Mouse (Mus musculus) cortical plate, adult 2 months (tissue): ENCODE data around the gene Fut11. TPM values are rescaled to one million over a fixed set of nuclear protein-coding genes. Genes with fewer than 3 reads are reported as not detected.

Experiments used
- H3K27ac ChIP-seq: fragments of 200-500 bp; 2 replicates; pipeline ENCODE4 v1.5.1; 2012; ENCODE audit warnings: low read length, control low read depth, inconsistent platforms; ENCODE audit not compliant: insufficient read depth
- H3K4me1 ChIP-seq: fragments of 200-500 bp; 2 replicates; pipeline ENCODE4 v1.6.1; 2011; ENCODE audit warnings: low read length; ENCODE audit not compliant: control insufficient read depth, insufficient read depth
- H3K4me3 ChIP-seq: fragments of 200-500 bp; 2 replicates; pipeline ENCODE4 v1.5.1; 2011; ENCODE audit warnings: mild to moderate bottlenecking, low read length, control low read depth; ENCODE audit not compliant: insufficient read depth
- CTCF ChIP-seq: fragments of 200-500 bp; IDR thresholded peaks from 2 replicates; pipeline ENCODE4 v1.5.1; 2011; ENCODE audit warnings: mild to moderate bottlenecking, control low read depth, low read length; ENCODE audit not compliant: insufficient read depth; ENCODE audit errors: extremely low read depth
- POLR2A ChIP-seq: fragments of 200-500 bp; IDR thresholded peaks from 2 replicates; pipeline ENCODE4 v1.6.1; 2011; ENCODE audit warnings: mild to moderate bottlenecking, low read length, control low read depth; ENCODE audit not compliant: insufficient read depth; ENCODE audit errors: extremely low read depth
- polyA plus RNA-seq: library from polyadenylated mRNA; depleted of rRNA; stranded (reverse); fragments of >200 nt; gene quantifications from 2 replicates; pipeline ENCODE4 v1.2.3, GENCODE M21; 2012

Gene Fut11
- polyA plus RNA-seq, 1 experiment: 14.9 TPM

DNA sequence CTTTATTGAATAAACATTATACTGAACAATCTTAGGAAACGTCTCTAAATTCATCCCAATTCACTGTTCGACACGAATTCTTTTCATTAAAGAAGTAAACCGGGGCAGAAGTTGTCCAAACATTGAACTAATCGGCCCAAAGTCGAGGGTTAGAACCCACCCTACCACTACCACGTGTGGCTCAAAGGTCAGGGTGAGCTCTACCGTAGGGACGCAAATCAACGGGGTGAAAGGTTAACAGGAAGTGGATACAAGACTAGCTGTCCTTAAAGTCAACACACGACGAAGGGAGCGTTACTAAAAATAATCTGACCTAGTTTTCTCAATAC is 21.1 kb upstream of the Fut11 start:
- Histone ChIP-seq H3K27ac (no peak overlapping the region), H3K4me1 (no peaks in the 10 kb centered on the region)
- no peak for TF ChIP-seq POLR2A
- TF ChIP-seq CTCF: no peak

DNA sequence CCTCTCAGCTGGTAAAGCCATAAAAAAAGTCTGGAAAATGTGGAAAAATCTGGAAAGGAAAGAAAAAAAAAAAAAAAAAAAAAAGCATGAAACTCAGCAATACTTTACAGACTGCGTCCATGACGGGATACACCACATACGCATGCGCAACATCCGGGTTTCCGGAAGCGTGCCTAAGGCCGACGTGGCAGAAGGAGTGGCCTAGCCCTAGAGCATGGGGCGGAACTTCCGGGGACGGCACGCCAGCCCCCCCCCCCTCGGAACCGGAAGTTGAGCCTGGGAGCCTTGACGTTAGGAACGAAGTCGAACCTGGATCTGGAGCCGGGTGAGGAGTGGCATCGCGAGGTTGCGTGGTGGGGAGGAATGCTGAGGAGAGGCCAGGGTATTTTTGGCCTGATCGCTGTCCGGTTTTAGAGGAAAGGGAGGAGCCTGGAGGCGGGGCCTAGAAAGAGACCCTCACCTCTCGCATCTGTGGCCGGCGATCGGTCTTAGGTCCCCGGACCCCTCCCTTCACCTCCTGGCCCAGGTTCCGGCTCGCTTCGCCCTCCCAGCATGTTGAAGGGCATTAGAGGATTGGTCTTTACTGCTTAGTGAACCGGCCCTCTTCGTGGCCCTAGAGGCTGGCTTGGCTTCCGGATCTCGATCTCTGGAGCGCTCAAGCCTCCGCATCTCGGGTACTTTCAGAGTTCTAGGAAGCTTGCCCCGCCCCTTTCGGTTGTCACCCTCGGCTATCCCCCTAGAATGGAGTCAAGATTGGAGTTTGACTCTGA is 20.5 kb upstream of the Fut11 start, which contains the start of gene Sec24c:
Sec24c (plus strand) TSS at position 245 of the 770 bp plus-strand sequence.
- peak within 1 kb of the TSS; percentile 7; the same call in 1 of the 2 replicates for H3K27ac ChIP-seq
- peak within 1 kb of the TSS; percentile 62 for H3K4me3 ChIP-seq
- no peaks in the 10 kb centered on the region for H3K4me1 ChIP-seq
- TF ChIP-seq CTCF (no peak), POLR2A (peak; percentile 81; the same call in 1 of the 2 replicates)

More for the DNA sequence above, 21.1 kb upstream of the Fut11 start:
- peak overlapping the region; percentile 62 for H3K4me3 ChIP-seq

DNA sequence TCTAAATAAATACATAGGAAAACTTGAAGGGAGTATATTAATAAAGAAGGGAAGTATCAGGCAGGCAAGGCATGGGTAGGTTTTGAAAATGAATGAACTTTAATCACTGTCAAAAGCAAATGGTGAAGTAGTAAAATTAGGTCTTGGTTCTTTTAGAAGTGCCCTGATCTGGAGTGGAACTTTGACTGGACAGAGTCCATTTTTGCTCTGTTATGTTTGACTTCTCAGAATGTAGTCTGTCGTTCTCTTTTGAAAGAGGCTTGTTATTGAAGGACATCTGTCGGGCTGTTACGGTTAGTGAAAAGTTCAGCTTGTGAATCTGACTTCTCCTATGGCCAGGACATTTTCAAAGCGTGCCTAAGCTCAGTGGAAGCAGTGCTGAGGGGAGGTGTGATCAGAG is 16.9 kb upstream of the Fut11 start:
- TF ChIP-seq POLR2A (no peak), CTCF (no peak)
- no peaks in the 10 kb centered on the region for H3K4me1 ChIP-seq
- H3K27ac ChIP-seq: no peak overlapping the region

DNA sequence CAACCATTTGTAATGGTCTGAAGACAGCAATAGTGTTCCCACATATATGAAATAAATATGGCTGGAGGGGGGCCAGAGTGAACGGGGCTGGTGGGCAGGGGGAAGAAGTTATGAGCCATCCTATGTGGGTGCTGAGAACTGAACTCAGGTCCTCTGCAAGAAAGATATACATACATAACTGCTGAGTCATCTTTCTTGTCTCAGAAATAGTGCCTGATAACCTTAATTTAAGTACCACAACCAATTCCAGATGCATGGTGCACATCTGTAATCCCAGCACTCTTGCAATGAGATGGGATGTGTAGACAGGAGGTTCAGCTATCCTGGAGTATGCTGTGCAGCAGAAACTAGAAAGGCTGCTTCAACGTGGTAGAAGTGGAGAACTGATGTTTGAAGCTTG is 13.0 kb upstream of the Fut11 start:
- no peak for TF ChIP-seq POLR2A
- no peak for TF ChIP-seq CTCF
- Histone ChIP-seq H3K27ac (no peak overlapping the region), H3K4me1 (no peaks in the 10 kb centered on the region; the same call in 1 of the 2 replicates), H3K4me3 (no peak overlapping the region)

More for the DNA sequence above, 16.9 kb upstream of the Fut11 start:
- no peak overlapping the region for H3K4me3 ChIP-seq

DNA sequence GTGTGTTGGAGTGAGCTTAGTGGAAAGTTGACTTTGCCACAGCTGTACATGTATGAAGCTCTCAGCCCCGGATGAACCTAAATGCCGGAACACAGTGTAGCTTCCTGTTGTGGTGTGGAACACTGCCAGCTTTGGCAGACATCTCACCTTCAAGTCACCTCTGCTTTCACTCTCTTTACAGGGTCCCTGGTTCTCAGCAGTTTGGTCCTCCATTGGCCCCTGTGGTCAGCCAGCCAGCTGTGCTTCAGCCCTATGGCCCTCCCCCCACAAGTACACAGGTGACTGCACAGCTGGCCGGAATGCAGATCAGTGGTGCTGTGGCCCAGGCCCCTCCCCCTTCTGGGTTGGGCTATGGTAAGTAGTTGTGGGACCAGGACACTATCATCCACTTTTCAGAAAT is 12.3 kb upstream of the Fut11 start:
- no peaks in the 10 kb centered on the region; the same call in 1 of the 2 replicates for H3K4me1 ChIP-seq
- TF ChIP-seq POLR2A (no peak), CTCF (no peak)
- no peak overlapping the region for H3K4me3 ChIP-seq
- no peak overlapping the region for H3K27ac ChIP-seq

DNA sequence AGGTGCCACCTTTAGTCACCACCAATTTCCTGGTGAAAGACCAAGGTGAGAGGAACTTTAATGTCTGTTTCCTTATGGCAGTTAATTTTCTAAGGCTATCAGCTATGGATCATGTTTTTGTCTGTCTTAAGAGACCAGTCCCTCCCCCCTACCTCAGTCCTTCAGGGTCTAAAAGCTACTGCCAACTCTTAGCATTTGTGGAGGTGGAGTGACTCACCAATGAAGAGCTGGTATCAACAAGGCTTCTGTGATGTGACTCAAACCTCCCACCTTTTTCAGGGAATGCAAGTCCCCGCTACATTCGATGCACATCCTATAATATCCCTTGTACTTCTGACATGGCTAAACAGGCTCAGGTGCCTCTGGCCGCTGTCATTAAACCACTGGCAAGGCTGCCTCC is 8.2 kb upstream of the Fut11 start:
- TF ChIP-seq POLR2A (no peak), CTCF (no peak)
- H3K4me3 ChIP-seq: no peak overlapping the region
- no peak overlapping the region for H3K27ac ChIP-seq
- H3K4me1 ChIP-seq: no peaks in the 10 kb centered on the region; the same call in 1 of the 2 replicates

DNA sequence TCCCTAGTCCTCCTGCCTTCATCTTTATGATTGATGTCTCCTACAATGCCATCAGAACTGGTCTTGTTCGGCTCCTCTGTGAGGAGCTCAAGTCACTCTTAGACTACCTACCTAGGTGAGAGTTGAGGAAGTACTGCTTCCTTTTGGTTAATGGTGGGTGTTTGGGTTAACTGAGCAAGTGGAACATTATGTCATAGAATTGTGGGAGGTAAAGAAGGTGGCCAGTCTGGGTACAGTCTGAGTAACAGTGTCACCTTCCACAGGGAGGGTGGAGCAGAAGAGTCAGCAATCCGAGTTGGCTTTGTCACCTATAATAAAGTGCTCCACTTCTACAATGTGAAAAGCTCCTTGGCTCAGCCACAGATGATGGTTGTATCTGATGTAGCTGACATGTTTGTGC is 5.8 kb upstream of the Fut11 start:
- Histone ChIP-seq H3K4me3 (no peak overlapping the region), H3K27ac (no peak overlapping the region), H3K4me1 (no peaks in the 10 kb centered on the region; the same call in 1 of the 2 replicates)
- no peak for TF ChIP-seq CTCF
- TF ChIP-seq POLR2A: no peak

DNA sequence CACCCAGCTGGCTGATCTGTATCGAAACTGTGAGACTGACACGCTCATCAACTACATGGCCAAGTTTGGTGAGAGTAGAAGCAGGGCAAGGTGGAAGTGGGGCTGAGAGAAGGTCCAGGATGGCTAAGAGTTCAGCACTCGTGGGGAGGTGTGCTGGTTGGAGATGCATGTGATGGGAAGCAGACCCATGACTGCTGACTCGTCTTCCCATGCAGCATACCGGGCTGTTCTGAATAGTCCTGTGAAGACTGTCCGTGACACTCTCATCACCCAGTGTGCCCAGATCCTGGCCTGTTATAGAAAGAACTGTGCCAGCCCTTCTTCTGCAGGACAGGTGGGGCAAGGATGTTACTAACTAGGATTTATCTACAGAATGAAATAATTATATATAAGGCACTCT is 3.0 kb upstream of the Fut11 start:
- Histone ChIP-seq H3K27ac (no peak overlapping the region), H3K4me1 (peaks cover 3% of the 10 kb centered on the region), H3K4me3 (no peak overlapping the region)
- TF ChIP-seq POLR2A: no peak
- TF ChIP-seq CTCF: no peak

DNA sequence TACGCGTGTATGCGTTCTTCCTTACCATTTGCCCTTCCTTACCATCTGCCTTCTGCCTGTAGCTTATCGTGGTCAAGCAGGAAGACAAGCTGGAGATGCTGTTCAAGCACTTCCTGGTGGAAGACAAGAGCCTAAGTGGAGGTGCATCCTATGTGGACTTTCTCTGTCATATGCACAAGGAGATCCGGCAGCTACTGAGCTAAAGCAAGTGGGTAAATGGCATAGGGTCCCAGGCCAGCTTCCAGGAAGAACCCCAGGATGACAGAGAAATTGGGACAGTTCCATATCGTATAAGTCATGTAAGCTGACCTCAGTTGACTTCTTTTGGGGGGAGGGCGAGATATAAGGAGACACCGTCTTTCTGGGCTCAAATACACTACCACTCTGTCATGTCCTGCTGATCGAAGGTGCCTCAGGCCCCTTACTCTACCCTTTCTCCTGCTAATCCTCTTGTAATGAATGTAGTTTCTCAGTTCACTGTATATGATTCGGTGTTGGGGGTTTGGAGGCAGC is 1.1 kb upstream of the Fut11 start:
- no peak for TF ChIP-seq CTCF
- TF ChIP-seq POLR2A: no peak
- Histone ChIP-seq H3K4me3 (no peak overlapping the region), H3K27ac (no peak overlapping the region), H3K4me1 (peaks cover 3% of the 10 kb centered on the region)
